Mouse (Mus musculus): ENCODE results near the gene Etnk1. TPM values are rescaled to one million over a fixed set of nuclear protein-coding genes. Genes with fewer than 3 reads are reported as not detected.
"Not testable (repeated sequence)": the region's sequence is repeated elsewhere in the genome, so short reads cannot be mapped to it uniquely, and the experiment has no call there.

Gene Etnk1
- polyA plus RNA-seq, 1 experiment from 2014 or later = 64.1 TPM

GRCm38 (mm10) chr6:143136688-143137087 lies 30.3 kb upstream of the Etnk1 start:
- Histone ChIP-seq H3K4me2 (ENCODE audit: low read depth, low read length) (no peak overlapping the region), H3K4me1 (ENCODE audit: control insufficient read depth, insufficient read depth, low read length) (no peaks in the 10 kb centered on the region), H3K36me3 (ENCODE audit: control insufficient read depth, insufficient read depth, low read length) (no peaks in the 10 kb centered on the region), H3K27me3 (ENCODE audit: control insufficient read depth, insufficient read depth, low read length) (no peaks in the 10 kb centered on the region), H3K9me3 (ENCODE audit: control insufficient read depth, low read length) (no peaks in the 10 kb centered on the region), H3K27ac (ENCODE audit: low read depth, low read length) (no peak overlapping the region), H3K9ac (replicated peaks; ENCODE audit: low read depth, low read length) (no peak overlapping the region), H3K4me3 (ENCODE audit: low read depth, low read length) (no peak overlapping the region)
- 98% methylated on average over 7 of the region's 7 CpGs for WGBS
- ATAC-seq (ENCODE audit: low read depth) = no peak

DNA sequence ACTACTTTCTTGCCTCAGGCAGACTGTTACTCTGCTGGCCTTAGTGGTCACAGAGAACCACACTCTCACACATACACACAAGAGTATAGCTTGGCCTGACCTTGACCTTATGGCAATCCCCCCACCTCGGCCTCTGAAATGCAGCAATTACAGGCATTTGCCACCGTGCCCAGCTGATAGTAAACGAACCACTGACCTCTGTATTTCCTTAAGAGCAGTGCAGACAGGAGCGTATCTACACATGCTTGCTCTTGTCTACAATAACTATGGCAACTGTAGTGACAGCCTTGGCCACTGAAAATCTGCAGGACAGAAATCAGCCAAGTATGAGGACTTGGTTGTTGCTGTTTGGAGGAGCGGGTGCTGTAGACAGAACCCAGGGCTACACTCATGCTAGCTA lies 29.7 kb upstream of the Etnk1 start:
- H3K4me2 ChIP-seq (ENCODE audit: low read depth, low read length) = no peak overlapping the region
- ATAC-seq (ENCODE audit: low read depth) = no peak
- WGBS = 75% methylated on average over 5 of the region's 5 CpGs

DNA sequence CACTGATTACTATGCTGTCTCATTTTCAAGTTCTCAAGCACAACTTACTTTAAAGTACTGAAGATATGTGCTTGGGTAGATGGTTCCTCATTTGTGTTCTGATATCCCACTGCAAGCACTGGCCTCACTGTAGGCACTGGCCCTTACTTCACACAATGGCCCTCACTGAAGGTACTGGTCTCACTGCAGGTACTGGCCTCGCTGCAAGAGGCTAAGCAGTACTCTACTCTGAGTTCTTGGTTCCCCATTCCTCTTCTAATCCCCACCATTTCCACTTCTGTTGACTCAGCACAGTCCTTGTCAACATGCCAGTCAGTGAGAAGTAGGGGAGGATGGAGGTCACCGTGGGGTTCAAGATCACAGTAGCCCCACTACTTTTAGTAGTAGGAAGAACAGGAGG lies 27.6 kb upstream of the Etnk1 start:
- no peak overlapping the region for H3K27ac ChIP-seq (ENCODE audit: low read depth, low read length)
- ATAC-seq (ENCODE audit: low read depth) = no peak

More for the DNA sequence above, 29.7 kb upstream of the Etnk1 start:
- no peaks in the 10 kb centered on the region for H3K9me3 ChIP-seq (ENCODE audit: control insufficient read depth, low read length)
- H3K4me1 ChIP-seq (ENCODE audit: control insufficient read depth, insufficient read depth, low read length) = no peaks in the 10 kb centered on the region
- no peak overlapping the region for H3K4me3 ChIP-seq (ENCODE audit: low read depth, low read length)
- H3K36me3 ChIP-seq (ENCODE audit: control insufficient read depth, insufficient read depth, low read length) = no peaks in the 10 kb centered on the region
- no peak overlapping the region for H3K9ac ChIP-seq (replicated peaks; ENCODE audit: low read depth, low read length)
- no peaks in the 10 kb centered on the region for H3K27me3 ChIP-seq (ENCODE audit: control insufficient read depth, insufficient read depth, low read length)
- no peak overlapping the region for H3K27ac ChIP-seq (ENCODE audit: low read depth, low read length)

DNA sequence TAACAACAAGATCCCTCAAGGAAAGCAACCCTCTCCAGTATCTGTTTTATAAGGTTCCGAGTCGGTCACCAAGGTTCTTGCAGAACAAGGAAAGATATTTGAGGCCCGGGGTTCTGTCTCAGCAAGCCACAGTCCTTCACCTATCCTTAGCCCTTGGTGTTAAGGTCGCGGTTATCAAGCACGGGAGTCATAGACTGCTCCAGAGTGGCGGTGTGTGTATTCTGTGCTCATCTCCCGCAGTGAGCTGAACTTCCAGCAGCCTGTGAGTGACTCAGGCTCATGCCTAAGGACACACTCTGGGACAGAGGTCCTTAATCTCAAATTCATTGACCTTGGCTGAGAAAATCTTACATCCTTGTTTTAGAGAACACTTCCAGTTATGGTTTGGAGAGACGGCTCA lies 26.1 kb upstream of the Etnk1 start:
- Histone ChIP-seq H3K9me3 (ENCODE audit: control insufficient read depth, low read length) (no peaks in the 10 kb centered on the region), H3K36me3 (ENCODE audit: control insufficient read depth, insufficient read depth, low read length) (no peaks in the 10 kb centered on the region), H3K27ac (ENCODE audit: low read depth, low read length) (no peak overlapping the region), H3K4me1 (ENCODE audit: control insufficient read depth, insufficient read depth, low read length) (no peaks in the 10 kb centered on the region), H3K4me3 (ENCODE audit: low read depth, low read length) (no peak overlapping the region), H3K9ac (replicated peaks; ENCODE audit: low read depth, low read length) (no peak overlapping the region), H3K27me3 (ENCODE audit: control insufficient read depth, insufficient read depth, low read length) (no peaks in the 10 kb centered on the region), H3K4me2 (ENCODE audit: low read depth, low read length) (no peak overlapping the region)
- no peak for ATAC-seq (ENCODE audit: low read depth)
- WGBS = 90% methylated on average over 9 of the region's 9 CpGs

More for the DNA sequence above, 27.6 kb upstream of the Etnk1 start:
- Histone ChIP-seq H3K9me3 (ENCODE audit: control insufficient read depth, low read length) (no peaks in the 10 kb centered on the region), H3K27me3 (ENCODE audit: control insufficient read depth, insufficient read depth, low read length) (no peaks in the 10 kb centered on the region), H3K36me3 (ENCODE audit: control insufficient read depth, insufficient read depth, low read length) (no peaks in the 10 kb centered on the region), H3K4me1 (ENCODE audit: control insufficient read depth, insufficient read depth, low read length) (no peaks in the 10 kb centered on the region), H3K9ac (replicated peaks; ENCODE audit: low read depth, low read length) (no peak overlapping the region), H3K4me3 (ENCODE audit: low read depth, low read length) (no peak overlapping the region), H3K4me2 (ENCODE audit: low read depth, low read length) (no peak overlapping the region)
- 85% methylated on average over 2 of the region's 2 CpGs for WGBS

GRCm38 (mm10) chr6:143141624-143142592 lies 25.1 kb upstream of the Etnk1 start:
- not testable (repeated sequence) for H3K27me3 ChIP-seq (ENCODE audit: control insufficient read depth, insufficient read depth, low read length); H3K4me1 ChIP-seq (ENCODE audit: control insufficient read depth, insufficient read depth, low read length); ATAC-seq (ENCODE audit: low read depth); H3K36me3 ChIP-seq (ENCODE audit: control insufficient read depth, insufficient read depth, low read length); H3K4me3 ChIP-seq (ENCODE audit: low read depth, low read length); H3K27ac ChIP-seq (ENCODE audit: low read depth, low read length); H3K9ac ChIP-seq (replicated peaks; ENCODE audit: low read depth, low read length); H3K4me2 ChIP-seq (ENCODE audit: low read depth, low read length); H3K9me3 ChIP-seq (ENCODE audit: control insufficient read depth, low read length)
- WGBS = 78% methylated on average over 10 of the region's 10 CpGs

- WGBS = 95% methylated on average over 4 of the region's 4 CpGs
- Histone ChIP-seq H3K27ac (ENCODE audit: low read depth, low read length) (no peak overlapping the region), H3K36me3 (ENCODE audit: control insufficient read depth, insufficient read depth, low read length) (no peaks in the 10 kb centered on the region), H3K4me1 (ENCODE audit: control insufficient read depth, insufficient read depth, low read length) (no peaks in the 10 kb centered on the region), H3K4me2 (ENCODE audit: low read depth, low read length) (no peak overlapping the region), H3K9me3 (ENCODE audit: control insufficient read depth, low read length) (no peaks in the 10 kb centered on the region), H3K4me3 (ENCODE audit: low read depth, low read length) (no peak overlapping the region), H3K27me3 (ENCODE audit: control insufficient read depth, insufficient read depth, low read length) (no peaks in the 10 kb centered on the region), H3K9ac (replicated peaks; ENCODE audit: low read depth, low read length) (no peak overlapping the region)
- ATAC-seq (ENCODE audit: low read depth) = no peak
Observed at GRCm38 (mm10) chr6:143142861-143143260, 24.2 kb upstream of the Etnk1 start.

DNA sequence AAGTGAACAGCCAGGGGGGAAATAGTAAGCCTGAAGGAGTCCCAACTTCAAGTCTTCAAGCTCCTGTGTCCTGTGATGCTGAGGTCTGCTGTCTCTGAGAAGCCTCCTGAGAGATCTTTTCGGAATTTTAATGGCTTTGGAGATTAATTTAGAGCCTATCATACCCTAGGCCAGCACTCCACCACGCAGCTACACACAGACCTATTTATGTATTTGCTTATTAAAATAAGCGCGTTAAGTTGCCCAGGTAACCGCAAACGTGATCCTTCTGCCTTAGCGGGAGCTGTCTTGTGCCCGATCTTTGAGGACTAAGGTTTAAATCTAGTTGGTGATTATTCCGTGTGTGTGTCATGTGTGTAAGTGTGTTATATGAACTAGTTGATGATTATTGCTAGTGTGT lies 23.7 kb upstream of the Etnk1 start:
- H3K36me3 ChIP-seq (ENCODE audit: control insufficient read depth, insufficient read depth, low read length) = no peaks in the 10 kb centered on the region
- ATAC-seq (ENCODE audit: low read depth) = no peak
- no peaks in the 10 kb centered on the region for H3K9me3 ChIP-seq (ENCODE audit: control insufficient read depth, low read length)
- no peaks in the 10 kb centered on the region for H3K4me1 ChIP-seq (ENCODE audit: control insufficient read depth, insufficient read depth, low read length)
- peak overlapping the region; percentile 47 for H3K4me2 ChIP-seq (ENCODE audit: low read depth, low read length)
- no peak overlapping the region for H3K4me3 ChIP-seq (ENCODE audit: low read depth, low read length)
- no peak overlapping the region for H3K27ac ChIP-seq (ENCODE audit: low read depth, low read length)
- H3K9ac ChIP-seq (replicated peaks; ENCODE audit: low read depth, low read length) = no peak overlapping the region
- H3K27me3 ChIP-seq (ENCODE audit: control insufficient read depth, insufficient read depth, low read length) = no peaks in the 10 kb centered on the region
- WGBS = 83% methylated on average over 9 of the region's 9 CpGs

- 20% methylated on average over 19 of the region's 19 CpGs for WGBS
- H3K4me2 ChIP-seq (ENCODE audit: low read depth, low read length) = peak overlapping the region; percentile 47
- 0 out of 2 replicates have a peak, but pooled peaks have one; percentile 44 for ATAC-seq (ENCODE audit: low read depth)
- peak overlapping the region; percentile 25 for H3K9ac ChIP-seq (replicated peaks; ENCODE audit: low read depth, low read length)
- H3K36me3 ChIP-seq (ENCODE audit: control insufficient read depth, insufficient read depth, low read length) = no peaks in the 10 kb centered on the region
- no peak overlapping the region for H3K27ac ChIP-seq (ENCODE audit: low read depth, low read length)
- no peaks in the 10 kb centered on the region for H3K9me3 ChIP-seq (ENCODE audit: control insufficient read depth, low read length)
- H3K27me3 ChIP-seq (ENCODE audit: control insufficient read depth, insufficient read depth, low read length) = no peaks in the 10 kb centered on the region
- peak overlapping the region; percentile 29 for H3K4me3 ChIP-seq (ENCODE audit: low read depth, low read length)
- no peaks in the 10 kb centered on the region for H3K4me1 ChIP-seq (ENCODE audit: control insufficient read depth, insufficient read depth, low read length)
Observed at GRCm38 (mm10) chr6:143143775-143144273, 23.2 kb upstream of the Etnk1 start.

- no peak overlapping the region for H3K4me3 ChIP-seq (ENCODE audit: low read depth, low read length)
- H3K36me3 ChIP-seq (ENCODE audit: control insufficient read depth, insufficient read depth, low read length) = no peaks in the 10 kb centered on the region
- no peak for ATAC-seq (ENCODE audit: low read depth)
- H3K27me3 ChIP-seq (ENCODE audit: control insufficient read depth, insufficient read depth, low read length) = no peaks in the 10 kb centered on the region
- no peaks in the 10 kb centered on the region for H3K9me3 ChIP-seq (ENCODE audit: control insufficient read depth, low read length)
- WGBS = 94% methylated on average over 2 of the region's 2 CpGs
- H3K27ac ChIP-seq (ENCODE audit: low read depth, low read length) = no peak overlapping the region
- no peak overlapping the region for H3K9ac ChIP-seq (replicated peaks; ENCODE audit: low read depth, low read length)
- no peaks in the 10 kb centered on the region for H3K4me1 ChIP-seq (ENCODE audit: control insufficient read depth, insufficient read depth, low read length)
- H3K4me2 ChIP-seq (ENCODE audit: low read depth, low read length) = no peak overlapping the region
Observed at GRCm38 (mm10) chr6:143144556-143144955, 22.5 kb upstream of the Etnk1 start.

Measured in neural tube, embryonic 14.5 days (tissue).